Mouse (Mus musculus): ENCODE results near the gene Abcg5. TPM values are rescaled to one million over a fixed set of nuclear protein-coding genes. Genes with fewer than 3 reads are reported as not detected.

The Abcg5 gene
- polyA plus RNA-seq, 1 experiment = not detected

DNA sequence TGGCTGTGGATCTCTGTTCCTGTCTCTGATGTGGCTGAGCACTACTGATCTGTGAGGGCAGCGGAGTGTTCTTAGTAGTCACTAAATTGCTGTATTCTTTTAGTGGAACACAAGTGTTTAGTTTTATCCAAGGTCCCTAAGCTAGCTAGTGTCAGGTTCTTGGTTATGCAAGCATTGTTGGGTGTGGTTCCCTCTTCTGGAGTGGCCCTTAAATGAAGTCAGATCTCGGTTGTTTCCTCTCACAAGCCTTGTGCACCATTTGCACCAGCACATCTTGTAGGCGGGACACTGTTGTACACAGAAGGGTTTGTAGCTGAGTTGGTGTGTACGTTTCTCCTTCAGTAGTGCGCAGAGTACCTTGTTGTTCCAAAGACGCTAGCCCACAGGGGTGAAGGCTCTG, 44.8 kb downstream of the Abcg5 start:
- TF ChIP-seq CTCF (IDR thresholded peaks at IDR 0.05; ENCODE audit: low read depth, low read length) = no peak
- no peak for TF ChIP-seq POLR2A (IDR thresholded peaks at IDR 0.05; ENCODE audit: borderline replicate concordance, low read depth, low read length)

DNA sequence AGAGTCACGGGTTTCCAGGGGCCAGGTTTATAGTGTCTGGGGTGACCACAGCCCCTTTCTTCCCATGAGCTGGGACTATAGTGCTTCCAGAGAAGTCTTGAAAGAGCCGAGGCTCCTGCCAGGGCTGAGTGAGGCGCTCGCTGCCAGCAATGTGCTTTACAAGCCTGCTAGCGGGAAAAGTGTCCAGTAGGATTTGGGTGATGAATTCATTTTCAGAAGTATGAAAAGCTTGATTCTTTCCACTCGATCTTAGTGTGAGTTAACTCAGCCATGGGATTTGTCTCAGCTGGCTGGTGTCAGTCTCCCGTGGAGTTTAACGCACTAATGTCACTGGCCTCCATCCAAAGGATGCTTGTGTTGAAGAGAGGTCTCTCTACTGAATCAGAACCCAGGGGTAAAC, 46.5 kb downstream of the Abcg5 start:
- Histone ChIP-seq H3K4me1 (ENCODE audit: control insufficient read depth, insufficient read depth, low read length) (peaks cover 20% of the 10 kb centered on the region), H3K27ac (ENCODE audit: insufficient read depth, low read depth, low read length) (no peak overlapping the region), H3K4me3 (ENCODE audit: insufficient read depth, low read length) (no peak overlapping the region)
- TF ChIP-seq CTCF (IDR thresholded peaks at IDR 0.05; ENCODE audit: low read depth, low read length) (no peak), POLR2A (IDR thresholded peaks at IDR 0.05; ENCODE audit: borderline replicate concordance, low read depth, low read length) (no peak)

More for the DNA sequence above, 44.8 kb downstream of the Abcg5 start:
- Histone ChIP-seq H3K27ac (ENCODE audit: insufficient read depth, low read depth, low read length) (no peak overlapping the region), H3K4me1 (ENCODE audit: control insufficient read depth, insufficient read depth, low read length) (peaks cover 20% of the 10 kb centered on the region), H3K4me3 (ENCODE audit: insufficient read depth, low read length) (no peak overlapping the region)

GRCm38 (mm10) chr17:84633443-84633842, 49.4 kb downstream of the Abcg5 start:
- no peak overlapping the region for H3K4me3 ChIP-seq (ENCODE audit: insufficient read depth, low read length)
- H3K27ac ChIP-seq (ENCODE audit: insufficient read depth, low read depth, low read length) = no peak overlapping the region
- TF ChIP-seq POLR2A (IDR thresholded peaks at IDR 0.05; ENCODE audit: borderline replicate concordance, low read depth, low read length) (no peak), CTCF (IDR thresholded peaks at IDR 0.05; ENCODE audit: low read depth, low read length) (no peak)
- H3K4me1 ChIP-seq (ENCODE audit: control insufficient read depth, insufficient read depth, low read length) = peaks cover 10% of the 10 kb centered on the region

GRCm38 (mm10) chr17:84631836-84632235, 51.0 kb downstream of the Abcg5 start:
- TF ChIP-seq POLR2A (IDR thresholded peaks at IDR 0.05; ENCODE audit: borderline replicate concordance, low read depth, low read length) (no peak), CTCF (IDR thresholded peaks at IDR 0.05; ENCODE audit: low read depth, low read length) (no peak)
- Histone ChIP-seq H3K4me3 (ENCODE audit: insufficient read depth, low read length) (no peak overlapping the region), H3K27ac (ENCODE audit: insufficient read depth, low read depth, low read length) (no peak overlapping the region), H3K4me1 (ENCODE audit: control insufficient read depth, insufficient read depth, low read length) (no peaks in the 10 kb centered on the region)

DNA sequence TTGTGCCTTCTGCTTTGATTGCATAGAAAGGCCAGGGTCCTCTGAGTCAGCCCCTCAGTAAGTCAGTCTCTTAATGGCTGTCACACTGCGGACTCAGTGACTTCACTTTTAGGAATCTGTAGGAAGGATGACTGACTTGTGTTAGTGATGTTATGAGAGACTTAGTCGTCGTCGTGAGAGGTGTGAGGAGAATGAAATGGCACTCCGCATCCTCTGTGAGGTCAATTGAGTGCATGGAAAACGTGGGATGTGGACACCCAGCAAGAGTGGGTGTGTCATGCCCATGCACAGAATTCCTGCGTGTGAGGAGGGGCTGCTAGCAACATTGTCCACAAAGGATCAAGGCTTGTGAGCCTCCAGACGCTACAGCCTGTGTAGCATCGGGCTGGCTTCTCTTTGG, 54.2 kb downstream of the Abcg5 start:
- H3K4me1 ChIP-seq (ENCODE audit: control insufficient read depth, insufficient read depth, low read length) = no peaks in the 10 kb centered on the region
- TF ChIP-seq CTCF (IDR thresholded peaks at IDR 0.05; ENCODE audit: low read depth, low read length) (no peak), POLR2A (IDR thresholded peaks at IDR 0.05; ENCODE audit: borderline replicate concordance, low read depth, low read length) (no peak)

DNA sequence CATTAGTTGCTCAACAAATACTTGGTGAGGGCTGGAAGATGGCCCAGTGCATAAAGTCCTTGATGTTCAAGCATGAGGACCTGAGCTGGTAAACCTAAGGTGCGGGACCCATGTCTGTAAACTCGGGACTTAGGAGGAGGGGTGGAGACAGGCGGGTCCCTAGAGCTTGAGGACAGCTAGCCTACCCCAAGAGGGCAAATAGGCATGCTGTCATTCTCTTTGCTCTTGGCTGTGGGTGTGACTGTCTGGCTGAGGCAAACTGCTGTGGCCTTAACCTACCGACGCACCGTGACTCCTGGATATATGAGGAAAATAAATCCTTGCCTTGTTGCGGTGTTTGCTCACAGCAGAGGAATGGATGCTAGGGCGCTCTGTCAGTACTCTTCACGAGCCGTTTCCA, 55.1 kb downstream of the Abcg5 start:
- H3K4me1 ChIP-seq (ENCODE audit: control insufficient read depth, insufficient read depth, low read length) = no peaks in the 10 kb centered on the region
- TF ChIP-seq POLR2A (IDR thresholded peaks at IDR 0.05; ENCODE audit: borderline replicate concordance, low read depth, low read length) = no peak
- TF ChIP-seq CTCF (IDR thresholded peaks at IDR 0.05; ENCODE audit: low read depth, low read length) = no peak
- H3K27ac ChIP-seq (ENCODE audit: insufficient read depth, low read depth, low read length) = no peak overlapping the region
- no peak overlapping the region for H3K4me3 ChIP-seq (ENCODE audit: insufficient read depth, low read length)

More for the DNA sequence above, 54.2 kb downstream of the Abcg5 start:
- no peak overlapping the region for H3K4me3 ChIP-seq (ENCODE audit: insufficient read depth, low read length)
- no peak overlapping the region for H3K27ac ChIP-seq (ENCODE audit: insufficient read depth, low read depth, low read length)

DNA sequence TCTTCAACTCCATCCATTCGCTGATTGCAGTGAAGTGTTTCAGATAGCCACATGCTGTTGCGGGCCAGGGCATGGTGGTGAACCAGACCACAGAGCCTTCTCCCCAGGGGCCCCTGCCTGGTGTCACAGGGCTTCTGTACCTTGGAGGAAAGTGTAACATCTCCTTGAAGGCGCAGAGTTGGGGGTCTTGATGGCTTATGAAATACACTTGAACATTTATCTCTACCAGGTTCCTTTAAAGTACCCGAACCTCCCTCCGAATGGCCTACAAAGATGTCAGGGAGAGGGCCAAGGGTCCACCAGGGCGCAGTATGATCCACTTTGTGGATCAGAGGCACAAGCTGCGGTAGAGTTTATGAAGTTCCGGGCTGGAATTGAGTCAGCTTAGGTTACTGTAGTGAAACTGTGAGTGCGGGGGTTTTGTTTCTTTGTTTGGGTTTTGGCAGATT, 55.9 kb downstream of the Abcg5 start:
- H3K4me1 ChIP-seq (ENCODE audit: control insufficient read depth, insufficient read depth, low read length) = no peaks in the 10 kb centered on the region
- no peak overlapping the region for H3K4me3 ChIP-seq (ENCODE audit: insufficient read depth, low read length)
- TF ChIP-seq CTCF (IDR thresholded peaks at IDR 0.05; ENCODE audit: low read depth, low read length) (0 out of 2 replicates have a peak, but pooled peaks have one; percentile 16), POLR2A (IDR thresholded peaks at IDR 0.05; ENCODE audit: borderline replicate concordance, low read depth, low read length) (no peak)
- no peak overlapping the region for H3K27ac ChIP-seq (ENCODE audit: insufficient read depth, low read depth, low read length)

GRCm38 (mm10) chr17:84626276-84626856, 56.4 kb downstream of the Abcg5 start, which contains the start of gene Dync2li1:
Dync2li1 (plus strand) TSS chr17:84626496.
- TF ChIP-seq POLR2A (IDR thresholded peaks at IDR 0.05; ENCODE audit: borderline replicate concordance, low read depth, low read length) = no peak
- no peak for TF ChIP-seq CTCF (IDR thresholded peaks at IDR 0.05; ENCODE audit: low read depth, low read length)
- no peak within 1 kb of the TSS for H3K27ac ChIP-seq (ENCODE audit: insufficient read depth, low read depth, low read length)
- H3K4me1 ChIP-seq (ENCODE audit: control insufficient read depth, insufficient read depth, low read length) = no peaks in the 10 kb centered on the region
- peak within 1 kb of the TSS; percentile 81 for H3K4me3 ChIP-seq (ENCODE audit: insufficient read depth, low read length)

- Histone ChIP-seq H3K4me1 (ENCODE audit: control insufficient read depth, insufficient read depth, low read length) (peaks cover 13% of the 10 kb centered on the region), H3K27ac (ENCODE audit: insufficient read depth, low read depth, low read length) (no peak overlapping the region), H3K4me3 (ENCODE audit: insufficient read depth, low read length) (no peak overlapping the region)
- TF ChIP-seq CTCF (IDR thresholded peaks at IDR 0.05; ENCODE audit: low read depth, low read length) = no peak
- TF ChIP-seq POLR2A (IDR thresholded peaks at IDR 0.05; ENCODE audit: borderline replicate concordance, low read depth, low read length) = no peak
These were observed 59.9 kb downstream of the Abcg5 start for GRCm38 (mm10) chr17:84622873-84623272.

- peaks cover 13% of the 10 kb centered on the region for H3K4me1 ChIP-seq (ENCODE audit: control insufficient read depth, insufficient read depth, low read length)
- no peak for TF ChIP-seq CTCF (IDR thresholded peaks at IDR 0.05; ENCODE audit: low read depth, low read length)
- no peak for TF ChIP-seq POLR2A (IDR thresholded peaks at IDR 0.05; ENCODE audit: borderline replicate concordance, low read depth, low read length)
- H3K27ac ChIP-seq (ENCODE audit: insufficient read depth, low read depth, low read length) = no peak overlapping the region
- no peak overlapping the region for H3K4me3 ChIP-seq (ENCODE audit: insufficient read depth, low read length)
These were observed 60.8 kb downstream of the Abcg5 start for GRCm38 (mm10) chr17:84622028-84622427.
